Mouse (Mus musculus) intestine, embryonic 16.5 days (tissue): ENCODE data around the gene Tmem53. TPM values are rescaled to one million over a fixed set of nuclear protein-coding genes. Genes with fewer than 3 reads are reported as not detected.

Source experiments
- ATAC-seq: fragments of 200-750 bp; cut with Nextera tagmentation; 2 replicates; pipeline ENCODE4 v1.8.0; 2017; ENCODE audit warnings: moderate TSS enrichment, moderate library complexity
- H3K27ac ChIP-seq: fragments of 300-500 bp; sonication (generic); 2 replicates; pipeline ENCODE4 v1.5.1; 2014; ENCODE audit warnings: mild to moderate bottlenecking, low read length
- H3K27me3 ChIP-seq: fragments of 300-500 bp; sonication (generic); replicated peaks from 2 replicates; pipeline ENCODE4 v1.6.1; 2014; ENCODE audit warnings: low read length, control low read depth, mixed read lengths; ENCODE audit not compliant: control insufficient read depth, insufficient read depth
- H3K36me3 ChIP-seq: fragments of 300-500 bp; sonication (generic); 2 replicates; pipeline ENCODE4 v1.6.1; 2014; ENCODE audit warnings: low read length, control low read depth; ENCODE audit not compliant: control insufficient read depth, insufficient read depth
- H3K4me1 ChIP-seq: fragments of 300-500 bp; sonication (generic); 2 replicates; pipeline ENCODE4 v1.6.1; 2014; ENCODE audit warnings: low read length, control low read depth, mixed read lengths; ENCODE audit not compliant: control insufficient read depth, insufficient read depth
- H3K4me2 ChIP-seq: fragments of 300-500 bp; sonication (generic); 2 replicates; pipeline ENCODE4 v1.6.1; 2014; ENCODE audit warnings: low read depth, low read length, control low read depth
- H3K4me3 ChIP-seq: fragments of 300-500 bp; sonication (generic); 2 replicates; pipeline ENCODE4 v1.5.1; 2014; ENCODE audit warnings: mild to moderate bottlenecking, low read length
- H3K9ac ChIP-seq: fragments of 300-500 bp; sonication (generic); 2 replicates; pipeline ENCODE4 v1.6.1; 2014; ENCODE audit warnings: low read depth, low read length
- H3K9me3 ChIP-seq: fragments of 300-500 bp; sonication (generic); 2 replicates; pipeline ENCODE4 v1.6.1; 2016; ENCODE audit warnings: low read length, control low read depth; ENCODE audit not compliant: control insufficient read depth
- WGBS: fragments of 180-500 bp; shearing (Covaris S2); extraction: QIAGEN DNeasy Blood & Tissue Kit; methylation state at CpG from one replicate; pipeline ENCODE4 v1.1.7; 2014; 5-methylcytosine and 5-hydroxymethylcytosine counted together
- polyA plus RNA-seq: library from polyadenylated mRNA; unstranded; fragments of >200 nt; fragmentation: Nextera tagmentation; extraction: Ambion mirVana; gene quantifications from 2 replicates; pipeline ENCODE4 v1.2.1, GENCODE M21; 2015

The Tmem53 gene
- polyA plus RNA-seq, 1 experiment from 2014 or later: 11.8 TPM

- ATAC-seq: peak; percentile 1; the same call in 1 of the 2 replicates
- WGBS: 21% methylated on average over 25 of the region's 25 CpGs
- peak overlapping the region; percentile 94 for H3K27ac ChIP-seq
- peak overlapping the region; percentile 78 for H3K9ac ChIP-seq
- peaks cover 8% of the 10 kb centered on the region for H3K36me3 ChIP-seq
- no peaks in the 10 kb centered on the region for H3K27me3 ChIP-seq
- H3K4me3 ChIP-seq: peak overlapping the region; percentile 74
- H3K4me1 ChIP-seq: peaks cover 37% of the 10 kb centered on the region
- peak overlapping the region; percentile 83 for H3K4me2 ChIP-seq
- no peaks in the 10 kb centered on the region for H3K9me3 ChIP-seq
Measured at GRCm38 (mm10) chr4:117288277-117288926, 36.7 kb downstream of the Tmem53 start.

GRCm38 (mm10) chr4:117288927-117289801 lies 37.4 kb downstream of the Tmem53 start:
- peak overlapping the region; percentile 94 for H3K27ac ChIP-seq
- H3K36me3 ChIP-seq: peaks cover 8% of the 10 kb centered on the region
- H3K4me1 ChIP-seq: peaks cover 30% of the 10 kb centered on the region
- peak overlapping the region; percentile 74 for H3K4me3 ChIP-seq
- H3K27me3 ChIP-seq: no peaks in the 10 kb centered on the region
- peak overlapping the region; percentile 83 for H3K4me2 ChIP-seq
- peak; percentile 94 for ATAC-seq
- no peaks in the 10 kb centered on the region for H3K9me3 ChIP-seq
- WGBS: under 1% methylated on average over 70 of the region's 80 CpGs
- peak overlapping the region; percentile 78 for H3K9ac ChIP-seq

- WGBS: 84% methylated on average over 2 of the region's 2 CpGs
- H3K4me2 ChIP-seq: no peak overlapping the region
Measured at GRCm38 (mm10) chr4:117291696-117292095, 39.9 kb downstream of the Tmem53 start.

GRCm38 (mm10) chr4:117296849-117297593 lies 45.3 kb downstream of the Tmem53 start:
- no peaks in the 10 kb centered on the region for H3K9me3 ChIP-seq
- H3K27ac ChIP-seq: no peak overlapping the region
- no peak for ATAC-seq
- no peak overlapping the region for H3K4me3 ChIP-seq
- H3K27me3 ChIP-seq: peaks cover 10% of the 10 kb centered on the region; the same call in 1 of the 2 replicates
- no peak overlapping the region for H3K4me2 ChIP-seq
- 69% methylated on average over 19 of the region's 19 CpGs for WGBS
- no peaks in the 10 kb centered on the region for H3K36me3 ChIP-seq
- no peak overlapping the region for H3K9ac ChIP-seq
- H3K4me1 ChIP-seq: no peaks in the 10 kb centered on the region

More at GRCm38 (mm10) chr4:117291696-117292095, 39.9 kb downstream of the Tmem53 start:
- no peak for ATAC-seq
- Histone ChIP-seq H3K9ac (no peak overlapping the region), H3K4me3 (no peak overlapping the region), H3K9me3 (no peaks in the 10 kb centered on the region), H3K27ac (no peak overlapping the region), H3K36me3 (no peaks in the 10 kb centered on the region), H3K4me1 (peaks cover 12% of the 10 kb centered on the region), H3K27me3 (no peaks in the 10 kb centered on the region)

GRCm38 (mm10) chr4:117297819-117298218 lies 46.1 kb downstream of the Tmem53 start:
- Histone ChIP-seq H3K9ac (no peak overlapping the region), H3K27ac (no peak overlapping the region), H3K4me1 (no peaks in the 10 kb centered on the region), H3K4me2 (no peak overlapping the region), H3K36me3 (no peaks in the 10 kb centered on the region), H3K9me3 (no peaks in the 10 kb centered on the region), H3K27me3 (peaks cover 18% of the 10 kb centered on the region; the same call in 1 of the 2 replicates), H3K4me3 (no peak overlapping the region)
- no peak for ATAC-seq
- WGBS: 72% methylated on average over 9 of the region's 9 CpGs

GRCm38 (mm10) chr4:117299921-117300320 lies 48.2 kb downstream of the Tmem53 start:
- Histone ChIP-seq H3K4me1 (peaks cover 10% of the 10 kb centered on the region), H3K36me3 (no peaks in the 10 kb centered on the region), H3K9ac (no peak overlapping the region), H3K27ac (no peak overlapping the region), H3K4me2 (no peak overlapping the region), H3K4me3 (no peak overlapping the region), H3K9me3 (no peaks in the 10 kb centered on the region), H3K27me3 (peaks cover 37% of the 10 kb centered on the region)
- 76% methylated on average over 10 of the region's 10 CpGs for WGBS
- ATAC-seq: no peak

- ATAC-seq: no peak
- no peak overlapping the region for H3K4me2 ChIP-seq
Measured at GRCm38 (mm10) chr4:117302027-117302806, 50.5 kb downstream of the Tmem53 start.

GRCm38 (mm10) chr4:117303581-117304238 lies 52.0 kb downstream of the Tmem53 start:
- no peak for ATAC-seq
- Histone ChIP-seq H3K4me1 (peaks cover 10% of the 10 kb centered on the region), H3K36me3 (no peaks in the 10 kb centered on the region), H3K27ac (no peak overlapping the region), H3K27me3 (peaks cover 51% of the 10 kb centered on the region), H3K4me2 (peak overlapping the region; percentile 87), H3K9me3 (no peaks in the 10 kb centered on the region), H3K9ac (peak overlapping the region; percentile 56), H3K4me3 (peak overlapping the region; percentile 49)
- 10% methylated on average over 30 of the region's 30 CpGs for WGBS

More at GRCm38 (mm10) chr4:117302027-117302806, 50.5 kb downstream of the Tmem53 start:
- 22% methylated on average over 14 of the region's 14 CpGs for WGBS
- Histone ChIP-seq H3K27me3 (peaks cover 46% of the 10 kb centered on the region), H3K27ac (no peak overlapping the region), H3K4me1 (peaks cover 10% of the 10 kb centered on the region), H3K9me3 (no peaks in the 10 kb centered on the region), H3K9ac (no peak overlapping the region), H3K36me3 (no peaks in the 10 kb centered on the region), H3K4me3 (no peak overlapping the region)
